ENCODE assay signal across 8 mouse cellular contexts in genomic region chr12:85599478-85600152, GRCm38 (mm10). TPM values are rescaled to one million over a fixed set of nuclear protein-coding genes. Genes with fewer than 3 reads are reported as not detected.
DNase-seq lines count a peak whose midpoint lies in the region; ATAC-seq and TF ChIP-seq lines count a peak whose summit lies in the region.

No protein-coding gene starts in this region.

- H3K4me1 ChIP-seq in bone marrow, adult 2 months (ENCODE audit: control insufficient read depth, insufficient read depth, low read length) = peaks cover 3% of the 10 kb centered on the region; the same call in 1 of the 2 replicates
- peaks cover 3% of the 10 kb centered on the region; the same call in 1 of the 2 replicates for H3K4me1 ChIP-seq in forebrain, embryonic 11.5 days (replicated peaks; ENCODE audit: control insufficient read depth, insufficient read depth, low read length)
- peaks cover 3% of the 10 kb centered on the region; the same call in 1 of the 2 replicates for H3K4me1 ChIP-seq in hindbrain, embryonic 11.5 days (replicated peaks; ENCODE audit: control insufficient read depth, insufficient read depth, low read length)
- peaks cover 0 to 7% of the 10 kb centered on the region in 2 experiments; a peak in 1 of 4 replicates for H3K4me1 ChIP-seq in liver, embryonic 14.5 days (replicated peaks; ENCODE audit: control insufficient read depth in 2 of 2, insufficient read depth in 2 of 2, low read length in 1 of 2)
- peaks cover 55% of the 10 kb centered on the region for H3K4me1 ChIP-seq in neural tube, embryonic 12.5 days

- peak overlapping the region; percentile 98 for H3K27ac ChIP-seq in bone marrow, adult 2 months (ENCODE audit: control insufficient read depth, insufficient read depth, low read depth, low read length, poor library complexity)
- no peak overlapping the region for H3K27ac ChIP-seq in forebrain, embryonic 11.5 days (ENCODE audit: low read depth, low read length)
- H3K27ac ChIP-seq in hindbrain, embryonic 11.5 days (ENCODE audit: low read depth, low read length) = peak overlapping the region; percentile 79
- no peak overlapping the region for H3K27ac ChIP-seq in liver, embryonic 14.5 days
- H3K27ac ChIP-seq in neural tube, embryonic 12.5 days = peak overlapping the region; percentile 83

- H3K4me2 ChIP-seq in forebrain, embryonic 11.5 days (ENCODE audit: low read depth, low read length, severe bottlenecking) = peak overlapping the region; percentile 95
- peak overlapping the region; percentile 82 for H3K4me2 ChIP-seq in hindbrain, embryonic 11.5 days (replicated peaks; ENCODE audit: low read depth, low read length)
- H3K4me2 ChIP-seq in liver, embryonic 14.5 days (ENCODE audit: low read depth) = peak overlapping the region; percentile 57
- H3K4me2 ChIP-seq in neural tube, embryonic 12.5 days (replicated peaks) = peak overlapping the region; percentile 88

- no peak for TF ChIP-seq EP300 in liver, embryonic 14.5 days (IDR thresholded peaks at IDR 0.05; ENCODE audit: low read depth)

- under 1% methylated on average over 49 of the region's 49 CpGs for WGBS in bone marrow, adult 2 months
- WGBS in forebrain, embryonic 11.5 days = under 1% methylated on average over 42 of the region's 49 CpGs
- 1% methylated on average over 35 of the region's 49 CpGs for WGBS in hindbrain, embryonic 11.5 days
- WGBS in liver, embryonic 14.5 days (ENCODE audit: insufficient replicate concordance) = 1% methylated on average over 40 of the region's 49 CpGs
- WGBS in neural tube, embryonic 12.5 days = 1% methylated on average over 48 of the region's 49 CpGs

- H3K36me3 ChIP-seq in forebrain, embryonic 11.5 days (ENCODE audit: control insufficient read depth, insufficient read depth, low read length) = no peaks in the 10 kb centered on the region
- no peaks in the 10 kb centered on the region for H3K36me3 ChIP-seq in hindbrain, embryonic 11.5 days (ENCODE audit: control insufficient read depth, insufficient read depth, low read length)
- H3K36me3 ChIP-seq in liver, embryonic 14.5 days (replicated peaks; ENCODE audit: control insufficient read depth, insufficient read depth, low read depth) = no peaks in the 10 kb centered on the region
- H3K36me3 ChIP-seq in neural tube, embryonic 12.5 days = no peaks in the 10 kb centered on the region

- ATAC-seq in forebrain, embryonic 11.5 days (replicated peaks; ENCODE audit: low FRiP score) = peak; percentile 66
- ATAC-seq in hindbrain, embryonic 11.5 days (ENCODE audit: low FRiP score) = peak; percentile 78
- no peak for ATAC-seq in liver, embryonic 14.5 days (ENCODE audit: insufficient read depth)
- peak; percentile 72 for ATAC-seq in neural tube, embryonic 12.5 days (ENCODE audit: low FRiP score, low read depth)

- peak overlapping the region; percentile 82 for H3K9ac ChIP-seq in forebrain, embryonic 11.5 days (ENCODE audit: low read length)
- peak overlapping the region; percentile 86 for H3K9ac ChIP-seq in hindbrain, embryonic 11.5 days (ENCODE audit: low read depth, low read length)
- H3K9ac ChIP-seq in liver, embryonic 14.5 days (replicated peaks) = 0 out of 2 replicates have a peak overlapping the region, but pooled peaks have one; percentile 25
- H3K9ac ChIP-seq in neural tube, embryonic 12.5 days = peak overlapping the region; percentile 94

- H3K9me3 ChIP-seq in forebrain, embryonic 11.5 days (ENCODE audit: control insufficient read depth, low read length) = no peaks in the 10 kb centered on the region
- H3K9me3 ChIP-seq in hindbrain, embryonic 11.5 days (ENCODE audit: control insufficient read depth, low read length) = no peaks in the 10 kb centered on the region
- H3K9me3 ChIP-seq in liver, embryonic 14.5 days (ENCODE audit: control insufficient read depth, low read length) = no peaks in the 10 kb centered on the region
- H3K9me3 ChIP-seq in neural tube, embryonic 12.5 days = no peaks in the 10 kb centered on the region

- peak overlapping the region; percentile 77 for H3K4me3 ChIP-seq in bone marrow, adult 2 months (replicated peaks; ENCODE audit: control insufficient read depth, low read depth, low read length)
- H3K4me3 ChIP-seq in forebrain, embryonic 11.5 days (ENCODE audit: low read depth, low read length) = peak overlapping the region; percentile 72
- peak overlapping the region; percentile 67 for H3K4me3 ChIP-seq in hindbrain, embryonic 11.5 days (ENCODE audit: low read depth, low read length)
- peak overlapping the region; percentile 53 to 56 for H3K4me3 ChIP-seq in liver, embryonic 14.5 days (ENCODE audit: insufficient read depth in 1 of 2, low read depth in 2 of 2, low read length in 2 of 2)
- H3K4me3 ChIP-seq in neural tube, embryonic 12.5 days = peak overlapping the region; percentile 87

- H3K27me3 ChIP-seq in forebrain, embryonic 11.5 days (ENCODE audit: control insufficient read depth, insufficient read depth, low read length) = peaks cover 5% of the 10 kb centered on the region; the same call in 1 of the 2 replicates
- no peaks in the 10 kb centered on the region; the same call in 1 of the 2 replicates for H3K27me3 ChIP-seq in hindbrain, embryonic 11.5 days (ENCODE audit: control insufficient read depth, insufficient read depth, low read length)
- H3K27me3 ChIP-seq in liver, embryonic 14.5 days (ENCODE audit: control insufficient read depth, insufficient read depth, low read length) = peaks cover 53% of the 10 kb centered on the region
- no peaks in the 10 kb centered on the region; the same call in 1 of the 2 replicates for H3K27me3 ChIP-seq in neural tube, embryonic 12.5 days (replicated peaks)

- TF ChIP-seq CTCF in bone marrow, adult 2 months (IDR thresholded peaks at IDR 0.05; ENCODE audit: control insufficient read depth, insufficient read depth, low read length) = no peak
- no peak for TF ChIP-seq CTCF in liver, embryonic 14.5 days (IDR thresholded peaks at IDR 0.05; ENCODE audit: low read depth)

- DNase-seq in layer of hippocampus, postnatal 10 days (ENCODE audit: low spot score in 2 of 2) = peak; percentile 45 to 61
- DNase-seq in layer of hippocampus, postnatal 25 days (ENCODE audit: extremely low spot score in 1 of 2, low spot score in 1 of 2) = no peak
- DNase-seq in forebrain, embryonic 11.5 days (ENCODE audit: low spot score) = peak; percentile 76
- peak; percentile 62 for DNase-seq in hindbrain, embryonic 11.5 days (ENCODE audit: low spot score)
- DNase-seq in liver, embryonic 14.5 days (ENCODE audit: low read depth in 3 of 3, low spot score in 3 of 3) = no peak
- peak; percentile 43 to 57 for DNase-seq in thymus, postnatal 10 days (ENCODE audit: low spot score in 2 of 2)

- TF ChIP-seq POLR2A in bone marrow, adult 2 months (IDR thresholded peaks at IDR 0.05; ENCODE audit: borderline replicate concordance, control insufficient read depth, low read depth, low read length) = no peak

RNA-seq across cellular contexts. Expression of gene Jdp2, which starts 0.8 kb away (rescaled TPM):
- total RNA-seq in layer of hippocampus, postnatal 10 days (2021) = 10 to 100 TPM; 21.4 to 22.8 TPM
- total RNA-seq in layer of hippocampus, postnatal 25 days (2021) = 10 to 100 TPM; 40.6 to 42.3 TPM
- 10.0 and 21.2 TPM in 2 replicates for polyA plus RNA-seq in bone marrow, adult 2 months (2011; ENCODE audit: insufficient read depth, insufficient read length, low replicate concordance, missing spikeins)
- polyA plus RNA-seq in forebrain, embryonic 11.5 days (2014; fragmentation: Nextera tagmentation; extraction: Ambion mirVana) = 0.31 TPM in 2 replicates
- polyA plus RNA-seq in hindbrain, embryonic 11.5 days (2014; fragmentation: Nextera tagmentation; extraction: Ambion mirVana) = 0.25 and 0.43 TPM in 2 replicates
- 1.1 and 2.1 TPM in 2 replicates for polyA plus RNA-seq in liver, embryonic 14.5 days (2012; rRNA removed)
- 0.16 and 0.18 TPM in 2 replicates for polyA plus RNA-seq in liver, embryonic 14.5 days (2014; fragmentation: Nextera tagmentation; extraction: Ambion mirVana)
- polyA plus RNA-seq in neural tube, embryonic 12.5 days (2016; fragmentation: Nextera tagmentation; extraction: Ambion mirVana) = 0.57 and 1.0 TPM in 2 replicates

Comparison
In these comparisons a context has a peak if more than half of its experiments do, and no peak if none do; other contexts are left out.
1. DNase-seq: peak in layer of hippocampus, postnatal 10 days (2 of 2), forebrain, embryonic 11.5 days (single experiment), hindbrain, embryonic 11.5 days (single experiment) and thymus, postnatal 10 days (2 of 2); none in layer of hippocampus, postnatal 25 days (0 of 2) and liver, embryonic 14.5 days (0 of 3).
2. H3K27ac ChIP-seq: peak in bone marrow, adult 2 months (single experiment), hindbrain, embryonic 11.5 days (single experiment) and neural tube, embryonic 12.5 days (single experiment); none in forebrain, embryonic 11.5 days (single experiment) and liver, embryonic 14.5 days (single experiment).
3. H3K9ac ChIP-seq: peak in every context shown above with its lines; median percentile 94 in neural tube, embryonic 12.5 days; 86 in hindbrain, embryonic 11.5 days; 82 in forebrain, embryonic 11.5 days; 25 in liver, embryonic 14.5 days.
4. Peak in every context shown above with its lines, with median percentiles within 50 percentile points of each other: H3K4me3 ChIP-seq and H3K4me2 ChIP-seq.